Mouse (Mus musculus) lung, embryonic 14.5 days (tissue): Measurements from ENCODE around the gene Ssbp3. TPM values are rescaled to one million over a fixed set of nuclear protein-coding genes. Genes with fewer than 3 reads are reported as not detected.

Source experiments
- ATAC-seq: fragments of 200-750 bp; cut with Nextera tagmentation; 2 replicates; pipeline ENCODE4 v1.8.0; 2017; ENCODE audit warnings: mild to moderate bottlenecking, moderate TSS enrichment, moderate library complexity; ENCODE audit not compliant: insufficient read depth
- DNase-seq: peaks from one replicate; pipeline ENCODE4 v3.0.0-alpha.2; 2015
- H3K27ac ChIP-seq: fragments of 300-500 bp; sonication (generic); 2 replicates; pipeline ENCODE4 v1.5.1; 2014; ENCODE audit warnings: low read depth, mild to moderate bottlenecking, moderate library complexity
- H3K27me3 ChIP-seq: fragments of 300-500 bp; sonication (generic); 2 replicates; pipeline ENCODE4 v1.6.1; 2014; ENCODE audit warnings: low read length, control low read depth; ENCODE audit not compliant: insufficient read depth
- H3K36me3 ChIP-seq: fragments of 300-500 bp; sonication (generic); 2 replicates; pipeline ENCODE4 v1.6.1; 2014; ENCODE audit warnings: control low read depth; ENCODE audit not compliant: insufficient read depth
- H3K4me1 ChIP-seq: fragments of 300-500 bp; sonication (generic); 2 replicates; pipeline ENCODE4 v1.6.1; 2014; ENCODE audit warnings: antibody characterized with exemption, control low read depth; ENCODE audit not compliant: insufficient read depth
- H3K4me2 ChIP-seq: fragments of 300-500 bp; sonication (generic); 2 replicates; pipeline ENCODE4 v1.6.1; 2014; ENCODE audit warnings: mild to moderate bottlenecking
- H3K4me3 ChIP-seq: fragments of 300-500 bp; sonication (generic); 2 replicates; pipeline ENCODE4 v1.5.1; 2014; ENCODE audit warnings: low read depth, low read length
- H3K9ac ChIP-seq: fragments of 300-500 bp; sonication (generic); 2 replicates; pipeline ENCODE4 v1.6.1; 2014
- H3K9me3 ChIP-seq: fragments of 300-500 bp; sonication (generic); 2 replicates; pipeline ENCODE4 v1.6.1; 2016; ENCODE audit warnings: low read depth, low read length, control low read depth
- CTCF ChIP-seq: IDR thresholded peaks from 2 replicates; pipeline ENCODE4 v1.5.1; 2016; ENCODE audit warnings: antibody characterized with exemption, low read depth
- WGBS: fragments of 180-500 bp; shearing (Covaris S2); extraction: QIAGEN DNeasy Blood & Tissue Kit; methylation state at CpG from one replicate; pipeline ENCODE4 v1.1.7; 2014; 5-methylcytosine and 5-hydroxymethylcytosine counted together
- polyA plus RNA-seq: library from polyadenylated mRNA; unstranded; fragments of >200 nt; fragmentation: Nextera tagmentation; extraction: Ambion mirVana; gene quantifications from 2 replicates; pipeline ENCODE4 v1.2.1, GENCODE M21; 2014

Gene Ssbp3
- polyA plus RNA-seq, 1 experiment from 2014 or later = 80.2 TPM

DNA sequence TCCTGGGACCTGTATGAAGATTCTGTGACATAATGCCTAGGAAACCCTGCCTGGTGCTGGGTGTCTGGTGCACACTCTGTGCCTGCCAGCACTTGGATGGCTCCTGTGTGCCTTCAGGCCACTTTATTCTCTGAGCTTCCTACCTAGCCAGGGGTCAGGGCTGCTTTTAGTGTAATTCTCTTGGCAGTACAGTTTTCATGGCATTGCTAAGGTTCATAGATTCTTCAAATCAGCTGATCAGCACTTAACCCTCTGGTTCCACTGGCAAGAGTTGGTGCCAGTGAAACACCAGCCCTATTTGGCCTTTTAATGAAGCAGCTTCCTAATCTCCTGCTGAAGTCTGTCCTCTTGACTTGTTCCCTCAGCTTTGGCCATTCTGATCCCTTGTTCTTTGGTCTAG is 106.8 kb downstream of the Ssbp3 start:
- DNase-seq (no peak), ATAC-seq (no peak)
- H3K27me3 ChIP-seq = no peaks in the 10 kb centered on the region
- peaks cover 11% of the 10 kb centered on the region for H3K36me3 ChIP-seq
- H3K4me2 ChIP-seq = no peak overlapping the region
- TF ChIP-seq CTCF = no peak
- H3K9me3 ChIP-seq = no peaks in the 10 kb centered on the region
- no peak overlapping the region for H3K27ac ChIP-seq
- no peak overlapping the region for H3K9ac ChIP-seq
- H3K4me3 ChIP-seq = no peak overlapping the region
- no peaks in the 10 kb centered on the region for H3K4me1 ChIP-seq

DNA sequence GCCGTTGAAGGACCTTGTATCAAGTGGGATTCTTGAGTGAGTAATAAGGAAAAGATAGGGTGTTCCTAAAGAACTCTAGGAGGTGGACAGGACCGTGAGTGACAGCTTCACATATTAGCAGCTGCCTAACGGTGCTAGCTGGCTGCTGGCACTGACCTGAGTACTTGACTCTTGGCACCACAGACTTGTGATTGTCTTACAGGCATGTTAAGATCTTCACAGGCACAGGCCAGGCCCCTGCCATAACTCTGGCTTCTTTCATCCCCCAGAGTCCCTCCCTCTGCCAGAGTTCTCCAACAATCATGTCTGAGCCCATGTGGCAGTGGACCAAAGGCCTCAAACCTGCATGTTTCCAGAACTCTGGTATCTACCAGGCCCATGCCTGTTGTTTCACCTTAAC is 108.0 kb downstream of the Ssbp3 start:
- Histone ChIP-seq H3K9me3 (no peaks in the 10 kb centered on the region), H3K4me2 (no peak overlapping the region), H3K27me3 (no peaks in the 10 kb centered on the region), H3K9ac (no peak overlapping the region), H3K4me1 (no peaks in the 10 kb centered on the region), H3K4me3 (no peak overlapping the region), H3K36me3 (peaks cover 11% of the 10 kb centered on the region), H3K27ac (no peak overlapping the region; the same call in 1 of the 2 replicates)
- WGBS = 49% methylated on average over 3 of the region's 3 CpGs
- ATAC-seq = no peak
- TF ChIP-seq CTCF = no peak
- no peak for DNase-seq

DNA sequence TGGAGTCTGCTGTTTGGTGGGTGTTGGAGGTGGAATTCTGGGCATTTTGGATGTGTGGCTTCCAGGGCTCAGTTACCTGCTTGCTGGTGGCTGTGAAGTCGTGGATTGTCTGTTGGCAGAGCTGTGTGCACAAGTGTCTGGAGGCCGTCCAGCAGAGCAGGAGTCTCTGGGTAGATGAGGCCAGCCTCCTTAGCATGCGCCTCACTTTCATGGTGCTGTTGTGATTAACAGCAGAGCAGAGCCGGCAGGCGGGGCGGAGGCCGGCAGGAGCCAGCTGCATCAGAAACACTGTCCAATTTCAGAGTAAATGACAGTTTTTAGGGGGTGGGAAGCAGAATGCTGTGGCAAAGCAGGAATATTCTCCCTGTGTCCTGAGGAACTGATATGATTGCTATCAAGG is 108.5 kb downstream of the Ssbp3 start:
- no peak for ATAC-seq
- TF ChIP-seq CTCF = no peak
- Histone ChIP-seq H3K4me2 (no peak overlapping the region), H3K36me3 (peaks cover 10% of the 10 kb centered on the region), H3K4me1 (no peaks in the 10 kb centered on the region), H3K27me3 (no peaks in the 10 kb centered on the region), H3K27ac (no peak overlapping the region), H3K9me3 (no peaks in the 10 kb centered on the region), H3K9ac (no peak overlapping the region), H3K4me3 (no peak overlapping the region)
- DNase-seq = no peak
- 41% methylated on average over 7 of the region's 7 CpGs for WGBS

DNA sequence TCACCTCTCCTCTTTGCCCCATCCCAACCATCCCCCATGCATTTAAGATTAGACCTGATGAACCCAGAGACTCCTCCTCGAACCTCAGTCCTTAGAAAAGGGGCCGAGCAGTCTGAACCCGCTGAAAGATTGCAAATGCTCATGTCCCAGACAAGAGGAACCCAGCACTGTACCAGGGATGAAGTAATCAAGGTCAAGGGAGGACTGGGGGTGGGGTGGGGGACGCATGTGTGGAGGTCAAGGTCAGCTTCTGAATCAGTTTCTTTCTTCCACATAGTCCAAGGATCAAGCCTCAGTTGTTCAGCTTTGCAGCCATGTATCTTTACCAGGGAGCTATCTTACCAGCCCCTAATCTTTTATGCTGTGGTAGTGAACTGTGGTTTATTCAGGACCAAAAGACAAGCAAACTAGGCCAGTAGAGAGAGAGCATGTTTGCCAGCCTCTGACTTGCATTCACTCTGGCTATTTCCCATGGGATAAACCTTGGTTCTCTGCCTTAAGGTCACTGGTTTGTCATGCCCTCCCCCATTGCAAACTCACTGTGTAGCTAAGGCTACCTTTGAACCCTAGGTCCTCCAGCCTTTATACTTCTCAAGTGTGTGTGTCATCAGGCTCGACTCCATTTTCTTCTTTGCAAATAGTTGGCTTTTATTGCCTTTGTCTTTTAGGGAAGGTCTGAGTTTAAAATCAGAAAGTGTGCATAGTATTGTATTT is 109.9 kb downstream of the Ssbp3 start:
- DNase-seq (no peak), ATAC-seq (no peak)
- TF ChIP-seq CTCF = no peak
- Histone ChIP-seq H3K9me3 (no peaks in the 10 kb centered on the region), H3K27me3 (no peaks in the 10 kb centered on the region), H3K27ac (no peak overlapping the region), H3K4me1 (no peaks in the 10 kb centered on the region), H3K9ac (no peak overlapping the region), H3K4me3 (no peak overlapping the region), H3K36me3 (peaks cover 10% of the 10 kb centered on the region), H3K4me2 (no peak overlapping the region)
- 68% methylated on average over 5 of the region's 5 CpGs for WGBS

DNA sequence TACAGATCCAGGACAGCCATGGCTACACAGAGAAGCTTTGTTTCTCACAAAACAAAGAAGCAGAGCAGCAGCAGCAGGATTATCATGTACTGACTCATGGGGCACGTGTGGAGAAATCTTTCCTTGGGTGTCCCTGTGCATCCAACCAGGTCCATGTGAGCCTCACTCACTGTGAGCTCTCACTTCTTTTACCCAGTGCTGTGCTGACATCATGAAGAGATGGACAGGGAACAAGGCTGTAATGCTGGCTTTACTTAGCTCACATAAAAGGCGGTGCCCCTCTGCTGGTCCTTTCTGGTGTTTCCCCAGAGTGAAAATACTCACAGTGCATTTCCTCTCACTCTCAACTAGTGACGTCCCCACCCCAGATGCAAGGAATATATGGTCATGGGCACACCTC is 111.0 kb downstream of the Ssbp3 start:
- Histone ChIP-seq H3K9me3 (no peaks in the 10 kb centered on the region), H3K27ac (no peak overlapping the region)
- peak; percentile 9; the same call in 1 of the 2 replicates for TF ChIP-seq CTCF

DNA sequence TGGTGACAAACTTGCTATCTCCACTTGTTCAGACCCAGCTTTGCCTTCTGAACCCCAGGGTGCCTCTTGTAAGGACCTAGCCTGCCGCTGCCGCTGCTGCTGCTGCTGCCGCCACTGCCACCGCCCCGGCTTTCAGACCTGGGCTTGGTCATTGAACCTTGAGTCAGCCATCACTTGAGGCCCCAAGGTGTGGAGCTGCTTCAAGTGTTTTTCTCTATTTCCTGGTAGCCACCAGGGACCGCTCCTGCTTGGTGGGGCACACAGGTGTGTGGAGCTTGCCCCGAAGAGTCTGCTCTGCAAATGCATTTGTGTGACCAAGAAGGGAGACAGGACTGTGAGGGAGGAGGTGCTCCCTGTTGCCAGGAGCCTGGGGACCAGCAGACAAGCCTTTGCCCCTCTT is 114.4 kb downstream of the Ssbp3 start:
- H3K9ac ChIP-seq = no peak overlapping the region
- no peaks in the 10 kb centered on the region for H3K9me3 ChIP-seq
- WGBS = 79% methylated on average over 7 of the region's 7 CpGs
- H3K27me3 ChIP-seq = no peaks in the 10 kb centered on the region
- no peak overlapping the region for H3K27ac ChIP-seq
- ATAC-seq = no peak
- H3K4me1 ChIP-seq = no peaks in the 10 kb centered on the region
- H3K4me3 ChIP-seq = no peak overlapping the region
- peaks cover 42% of the 10 kb centered on the region for H3K36me3 ChIP-seq
- TF ChIP-seq CTCF = no peak
- DNase-seq = no peak
- H3K4me2 ChIP-seq = no peak overlapping the region

More for the DNA sequence above, 111.0 kb downstream of the Ssbp3 start:
- Histone ChIP-seq H3K36me3 (peaks cover 8% of the 10 kb centered on the region; the same call in 1 of the 2 replicates), H3K4me3 (no peak overlapping the region), H3K9ac (no peak overlapping the region), H3K27me3 (no peaks in the 10 kb centered on the region), H3K4me2 (no peak overlapping the region), H3K4me1 (no peaks in the 10 kb centered on the region)
- 69% methylated on average over 3 of the region's 3 CpGs for WGBS
- DNase-seq (no peak), ATAC-seq (no peak)

DNA sequence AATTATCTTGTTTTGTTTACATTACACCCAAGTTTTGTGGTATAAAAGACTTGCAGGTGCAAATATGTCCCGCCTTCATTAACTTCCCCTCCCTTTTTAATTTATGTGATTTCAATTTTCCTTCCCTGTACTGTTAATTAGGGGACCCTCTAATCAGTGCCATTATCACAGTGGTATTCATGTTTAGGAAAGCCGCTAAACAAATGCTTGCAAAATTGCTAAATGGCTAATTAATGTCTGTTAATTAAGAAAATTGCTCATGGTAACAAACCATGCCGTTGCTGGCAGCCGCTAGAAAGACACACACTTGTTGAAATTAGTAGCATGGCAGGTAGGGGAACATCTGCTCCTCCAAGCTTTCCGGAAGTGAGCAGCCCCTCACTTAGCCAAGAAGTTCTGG is 114.9 kb downstream of the Ssbp3 start:
- no peak for ATAC-seq
- no peaks in the 10 kb centered on the region for H3K4me1 ChIP-seq
- no peaks in the 10 kb centered on the region for H3K27me3 ChIP-seq
- TF ChIP-seq CTCF = no peak
- H3K4me3 ChIP-seq = no peak overlapping the region
- DNase-seq = no peak
- no peak overlapping the region for H3K27ac ChIP-seq
- peaks cover 45% of the 10 kb centered on the region for H3K36me3 ChIP-seq
- no peak overlapping the region for H3K4me2 ChIP-seq
- no peak overlapping the region for H3K9ac ChIP-seq
- no peaks in the 10 kb centered on the region for H3K9me3 ChIP-seq
- 90% methylated on average over 5 of the region's 5 CpGs for WGBS
